Mouse (Mus musculus) frontal cortex, postnatal 10 days (tissue): ENCODE data around the gene Nufip2.
A peak's percentile ranks its signal among the peaks of the same experiment; 100 is the strongest.
"Not testable (repeated sequence)": the region's sequence is repeated elsewhere in the genome, so short reads cannot be mapped to it uniquely, and the experiment has no call there.

ENCODE experiments used
- DNase-seq, 2 experiments: peaks; one replicate each; pipeline ENCODE4 v3.0.0; 2022; ENCODE audit warnings: low spot score in 2 of 2, mixed read lengths in 1 of 2

Nufip2 gene

DNA sequence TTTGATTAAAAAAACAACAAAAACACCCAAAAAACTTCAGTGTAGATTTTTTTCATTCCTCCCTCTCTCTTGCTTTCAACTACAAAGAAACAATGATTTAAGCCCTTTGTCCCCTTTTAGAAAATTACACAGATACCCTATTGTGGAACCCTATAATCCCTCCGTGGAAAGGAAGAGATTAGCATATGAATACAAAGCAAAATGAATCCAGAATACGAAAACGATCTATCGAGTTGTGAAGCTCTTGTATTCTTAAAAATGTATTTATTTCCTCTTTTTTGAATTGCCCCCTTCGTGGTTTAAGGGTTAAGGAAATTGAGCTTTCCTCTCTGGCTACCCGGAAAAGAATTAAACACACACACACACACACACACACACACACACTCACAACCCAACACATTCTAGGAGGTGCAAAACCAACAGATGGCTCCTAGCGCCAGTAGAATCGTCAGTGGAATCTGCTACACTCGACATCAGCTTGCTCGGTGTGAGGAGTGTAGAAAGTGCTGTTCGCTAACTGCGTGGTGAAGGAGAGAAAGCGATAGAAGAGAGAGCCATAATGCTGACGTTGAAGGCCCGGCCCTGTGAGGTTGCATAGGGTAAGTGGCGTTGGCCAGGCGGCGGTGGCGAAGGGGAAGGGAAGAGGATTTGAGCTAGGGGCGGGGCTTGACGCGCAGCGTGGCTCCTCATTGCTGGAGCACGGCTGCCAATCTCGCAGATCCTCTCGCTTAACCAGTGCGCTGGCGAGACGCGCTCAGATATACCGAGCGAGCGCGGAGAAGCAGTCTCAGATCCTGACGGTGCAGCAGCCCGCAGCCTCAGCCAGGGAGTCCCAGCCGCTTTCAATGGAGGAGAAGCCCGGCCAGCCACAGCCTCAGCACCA, at the start of gene Nufip2:
TSS of gene Nufip2 (plus strand) at position 773 of the 883 bp plus-strand sequence.
- peak; percentile 98 to 99 for DNase-seq

DNA sequence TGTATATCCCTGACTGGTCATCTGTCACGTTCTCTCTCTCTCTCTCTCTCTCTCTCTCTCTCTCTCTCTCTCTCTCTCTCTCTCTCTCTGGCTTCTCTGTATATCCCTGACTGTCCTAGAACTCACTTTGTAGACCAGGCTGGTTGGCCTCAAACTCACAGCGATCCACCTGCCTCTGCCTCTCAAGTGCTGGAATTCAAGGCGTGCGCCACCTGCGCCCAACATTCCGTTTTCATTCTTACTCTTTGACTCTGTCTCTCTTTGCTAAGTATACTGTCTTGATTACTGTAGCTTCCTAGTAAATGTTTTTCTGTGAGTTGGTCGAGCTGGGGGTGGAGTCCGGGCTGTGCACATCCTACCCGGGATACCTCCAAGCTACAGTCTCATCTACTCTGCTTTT, 44.6 kb upstream of the Nufip2 start:
- no peak for DNase-seq

DNA sequence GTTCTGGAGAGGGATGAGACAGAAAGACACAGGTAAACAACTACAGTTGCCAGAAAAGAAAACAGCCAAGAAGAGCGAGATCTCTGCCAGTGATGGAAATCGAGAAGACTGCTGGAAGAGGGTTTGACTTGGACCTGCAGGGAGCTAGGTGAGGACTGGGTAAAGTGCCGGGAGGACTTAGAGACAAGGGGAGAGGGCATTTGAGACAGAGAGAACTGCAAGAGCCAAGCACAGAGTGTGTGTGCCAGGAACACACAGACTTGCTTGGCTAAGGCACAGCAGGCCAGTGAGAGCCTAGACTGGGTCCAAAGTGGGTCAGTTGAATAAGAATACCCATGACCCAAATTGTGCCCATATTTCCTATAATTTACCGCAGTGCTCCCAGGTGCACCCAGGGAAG, 40.5 kb upstream of the Nufip2 start:
- no peak for DNase-seq

DNA sequence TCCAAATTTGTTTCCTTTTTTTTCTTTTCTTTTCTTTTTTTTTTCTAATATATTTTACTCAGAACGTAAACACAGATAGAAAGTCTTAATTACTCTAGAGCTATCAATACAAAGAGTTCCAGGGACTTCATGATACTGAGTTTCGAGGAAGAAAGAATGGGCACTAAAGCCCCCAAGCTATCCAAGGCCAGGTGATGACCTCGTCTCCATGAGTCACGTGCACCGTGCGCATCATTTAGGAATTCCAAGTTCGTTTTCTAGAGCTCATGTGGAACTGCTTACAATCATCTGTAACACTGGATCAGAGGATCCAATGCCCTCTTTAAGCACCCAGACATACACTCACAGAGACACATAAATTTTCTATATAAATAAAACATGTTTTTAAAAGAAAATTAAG, 37.1 kb upstream of the Nufip2 start:
- no peak for DNase-seq

DNA sequence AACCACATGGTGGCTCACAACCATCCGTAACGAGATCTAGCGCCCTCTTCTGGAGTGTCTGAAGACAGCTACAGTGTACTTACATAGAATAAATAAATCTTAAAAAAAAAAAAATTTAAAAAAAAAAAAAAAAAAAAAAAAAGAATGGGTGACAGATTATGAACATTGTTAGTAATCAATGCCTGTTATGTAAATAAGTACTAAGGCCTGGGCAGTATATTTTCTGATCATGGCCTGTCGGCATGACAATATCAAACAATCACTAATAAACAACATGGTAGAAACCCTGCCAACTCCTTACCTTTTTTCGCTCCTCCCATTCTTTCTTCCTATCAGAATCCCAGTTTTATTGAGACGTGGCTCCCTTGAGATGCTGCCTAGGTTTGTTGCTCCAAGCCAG, 33.5 kb upstream of the Nufip2 start:
- no peak for DNase-seq

DNA sequence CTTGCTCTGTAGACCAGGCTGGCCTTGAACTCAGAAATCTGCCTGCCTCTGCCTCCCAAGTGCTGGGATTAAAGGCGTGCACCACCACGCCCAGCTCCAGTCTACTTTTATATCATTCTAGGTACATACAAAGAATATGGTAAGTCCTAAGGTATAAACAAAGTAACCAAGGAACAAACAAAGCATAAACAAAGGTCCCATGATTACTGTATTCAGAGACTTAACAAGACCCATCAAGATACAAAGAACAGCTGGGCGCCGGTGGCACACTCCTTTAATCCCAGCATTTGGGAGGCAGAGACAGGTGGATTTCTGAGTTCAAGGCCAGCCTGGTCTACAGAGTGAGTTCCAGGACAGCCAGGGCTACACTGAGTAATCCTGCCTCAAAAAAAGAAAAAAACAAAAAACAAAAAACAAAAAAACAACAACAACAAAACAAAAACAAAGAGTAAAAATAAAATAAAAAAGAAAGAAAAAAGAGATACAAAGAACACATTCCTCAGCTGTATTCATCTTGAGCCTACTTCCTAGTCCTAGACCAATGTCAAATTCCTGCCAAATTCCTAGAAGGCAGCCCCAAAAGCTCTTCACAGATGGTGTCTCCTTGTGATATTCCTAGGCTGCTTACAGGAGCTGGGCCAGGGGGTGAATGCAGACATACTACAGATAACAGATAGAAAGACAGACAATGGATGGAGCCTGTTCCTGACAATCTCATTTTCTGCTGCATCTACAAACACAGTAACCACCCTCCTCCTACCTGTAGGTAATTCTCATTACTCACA, 32.4 kb upstream of the Nufip2 start:
- DNase-seq, result not testable (repeated sequence)

DNA sequence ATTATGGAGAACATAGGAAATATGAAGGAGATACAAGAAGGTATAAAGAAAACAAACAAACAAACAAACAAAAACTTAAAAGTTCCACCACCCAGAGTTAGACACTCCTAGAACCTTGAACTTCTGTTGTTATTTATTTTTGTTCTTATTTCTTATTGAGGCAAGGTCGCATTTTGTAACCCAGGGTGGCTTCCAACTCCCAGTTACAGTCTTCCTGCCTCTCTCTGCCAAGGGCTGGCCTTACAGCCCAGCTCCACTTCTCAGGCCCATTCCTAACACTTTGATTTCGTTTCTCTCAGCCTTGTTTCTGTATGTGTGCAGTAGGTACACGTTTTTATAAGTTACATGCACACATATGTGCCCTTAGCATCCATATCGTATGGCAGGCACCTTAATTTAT, 26.0 kb upstream of the Nufip2 start:
- DNase-seq, result no peak

DNA sequence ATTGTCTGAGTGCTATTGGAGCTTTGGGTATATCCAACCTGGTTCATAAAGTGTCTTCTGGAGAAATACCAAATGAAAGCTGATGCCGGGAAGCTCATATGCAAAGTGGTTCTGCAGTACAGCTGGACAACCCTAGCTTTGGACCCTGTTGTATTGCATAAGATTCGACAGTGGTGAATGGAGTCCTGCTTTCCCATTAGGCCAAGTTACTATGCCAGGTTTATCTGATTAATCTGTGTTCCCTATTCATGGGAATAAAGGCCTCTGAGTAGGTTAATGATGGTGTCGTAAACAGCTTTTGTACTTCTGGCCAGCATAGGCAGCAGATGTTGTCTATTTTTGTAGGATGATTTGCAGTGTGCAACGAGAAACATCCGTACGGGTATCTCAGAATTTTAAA, 22.3 kb upstream of the Nufip2 start:
- DNase-seq, result no peak

DNA sequence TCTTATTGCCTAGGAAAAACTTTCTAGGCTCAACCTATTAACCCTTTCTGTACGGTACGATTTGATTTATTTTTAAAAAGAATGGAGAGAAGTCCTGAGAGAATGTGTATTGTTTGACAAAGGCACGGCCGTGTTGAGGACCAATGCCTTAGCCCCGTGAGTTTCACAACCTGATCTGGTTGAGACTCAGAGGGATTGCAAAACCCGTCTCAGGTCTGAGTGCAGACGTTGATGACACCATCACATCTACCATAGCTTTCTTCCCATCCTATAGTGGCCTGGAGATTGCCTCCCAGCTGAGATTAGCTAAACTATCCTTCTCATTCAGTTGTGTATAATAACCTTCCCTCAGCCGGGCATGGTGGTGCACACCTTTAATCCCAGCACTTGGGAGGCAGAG, 21.9 kb upstream of the Nufip2 start:
- no peak for DNase-seq

DNA sequence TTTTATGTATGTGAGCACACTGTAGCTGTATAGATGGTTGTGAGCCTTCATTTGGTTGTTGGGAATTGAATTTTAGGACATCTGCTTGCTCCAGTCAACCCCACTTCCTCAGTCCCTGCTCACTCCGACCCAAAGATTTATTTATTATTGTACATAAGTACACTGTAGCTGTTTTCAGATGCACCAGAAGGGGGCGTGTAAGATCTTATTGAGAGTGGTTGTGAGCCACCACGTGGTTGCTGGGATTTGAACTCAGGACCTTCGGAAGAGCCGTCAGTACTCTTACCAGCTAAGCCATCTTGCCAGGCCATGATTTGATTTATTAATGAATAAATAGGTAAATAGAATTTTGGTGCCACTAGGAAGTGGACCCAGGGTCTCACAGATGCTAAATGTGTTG, 20.6 kb upstream of the Nufip2 start:
- not testable (repeated sequence) for DNase-seq

DNA sequence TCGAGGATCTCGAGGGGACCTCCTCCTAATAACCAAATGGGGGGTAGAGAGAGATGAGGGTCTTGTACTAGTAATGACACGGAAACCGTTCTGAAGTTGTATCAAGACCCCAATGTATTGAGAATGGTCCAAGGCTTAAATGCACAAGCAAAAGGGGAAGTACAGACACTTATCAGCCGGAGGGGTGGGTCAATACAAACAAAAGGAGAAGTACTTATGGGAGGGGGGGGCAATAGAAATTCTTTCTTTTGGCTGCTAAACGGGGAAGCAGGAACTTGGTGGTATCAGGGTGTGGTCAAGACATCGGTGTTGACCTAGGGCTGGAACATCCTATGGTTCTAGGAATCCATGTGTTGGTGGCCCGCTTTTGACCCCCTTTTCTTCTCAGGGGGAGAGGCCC, 19.2 kb upstream of the Nufip2 start:
- DNase-seq, result not testable (repeated sequence)

DNA sequence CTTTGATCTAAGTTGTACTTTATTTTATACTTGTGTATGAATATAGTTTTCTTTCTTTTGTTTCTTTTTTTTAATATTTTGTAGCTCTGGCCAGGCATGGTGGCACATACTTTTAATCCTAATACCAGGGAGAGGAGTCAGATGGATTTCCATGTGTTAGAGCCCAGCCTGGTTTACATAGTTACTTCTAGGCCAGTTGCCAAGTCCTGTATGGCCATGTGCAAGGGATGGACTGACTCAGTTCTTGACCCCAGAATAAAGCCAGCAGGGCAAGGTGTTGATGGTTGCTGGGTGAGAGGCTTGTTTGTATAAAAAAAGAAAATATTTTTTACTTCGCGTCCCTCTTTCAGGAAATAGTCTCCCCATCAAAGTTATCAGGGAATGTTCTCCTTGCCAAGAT, 13.2 kb upstream of the Nufip2 start:
- DNase-seq, result no peak

DNA sequence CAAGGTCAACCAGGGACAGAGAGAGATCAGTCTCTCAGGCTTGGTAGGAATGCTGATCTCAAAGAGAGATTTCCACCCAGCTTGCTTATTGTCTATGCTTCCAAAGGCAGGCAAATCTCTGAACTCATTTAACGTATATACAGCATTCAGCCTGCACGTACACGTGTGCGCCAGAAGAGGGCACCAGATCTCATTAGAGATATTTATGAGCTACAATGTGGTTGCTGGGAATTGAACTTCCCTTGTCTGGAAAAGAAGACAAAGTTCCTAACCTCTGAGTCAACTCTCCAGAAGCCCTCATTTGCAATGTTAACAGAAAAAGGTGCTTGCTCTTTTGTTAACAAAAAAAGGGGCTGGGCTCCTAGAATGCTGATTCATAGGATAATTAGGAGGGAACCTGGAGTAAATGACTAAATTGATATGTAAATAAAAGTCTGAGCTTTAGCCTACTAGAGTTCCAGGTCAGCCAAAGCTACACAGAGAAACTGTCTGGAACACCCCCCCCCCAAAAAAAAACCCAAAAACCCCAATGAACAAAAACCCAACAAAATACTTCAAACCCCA, 12.4 kb upstream of the Nufip2 start:
- DNase-seq, result no peak

DNA sequence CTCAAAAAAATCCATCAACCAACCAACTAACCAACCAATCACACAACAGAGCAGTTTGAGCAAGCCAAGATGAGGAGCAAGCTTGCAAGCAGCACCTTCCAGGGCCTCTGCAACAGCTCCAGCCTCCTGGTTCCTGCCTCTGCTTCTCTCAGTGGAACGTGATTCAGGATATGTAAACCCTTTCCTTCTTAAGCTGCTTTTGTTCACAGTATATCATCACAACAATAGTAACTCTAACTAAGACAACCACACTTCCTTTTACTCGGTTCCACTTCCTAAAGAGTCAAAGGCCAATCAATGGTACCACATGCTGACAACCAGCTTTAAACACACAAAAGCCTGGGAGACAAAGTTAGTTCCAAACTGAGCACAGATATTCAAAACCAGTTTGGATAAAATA, 5.9 kb upstream of the Nufip2 start:
- no peak for DNase-seq

DNA sequence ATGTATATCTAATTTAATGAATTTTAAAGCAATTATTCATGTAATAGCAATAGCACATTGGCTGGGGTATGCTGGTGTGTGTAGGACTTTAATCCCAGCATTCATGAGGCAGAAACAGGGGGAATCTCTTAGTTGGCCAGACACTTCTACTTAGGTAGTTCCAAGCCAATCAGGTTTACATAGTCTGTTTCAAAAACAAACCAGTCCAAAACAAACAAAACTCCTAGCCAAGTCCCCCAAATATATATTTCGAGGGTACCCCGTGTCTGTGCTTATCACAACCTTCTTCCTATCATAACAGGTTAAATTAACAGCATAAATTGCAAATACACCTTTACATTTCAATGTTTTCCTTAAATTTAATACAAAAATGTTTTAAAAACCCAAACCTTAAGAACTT, 1.1 kb upstream of the Nufip2 start:
- DNase-seq, result no peak

DNA sequence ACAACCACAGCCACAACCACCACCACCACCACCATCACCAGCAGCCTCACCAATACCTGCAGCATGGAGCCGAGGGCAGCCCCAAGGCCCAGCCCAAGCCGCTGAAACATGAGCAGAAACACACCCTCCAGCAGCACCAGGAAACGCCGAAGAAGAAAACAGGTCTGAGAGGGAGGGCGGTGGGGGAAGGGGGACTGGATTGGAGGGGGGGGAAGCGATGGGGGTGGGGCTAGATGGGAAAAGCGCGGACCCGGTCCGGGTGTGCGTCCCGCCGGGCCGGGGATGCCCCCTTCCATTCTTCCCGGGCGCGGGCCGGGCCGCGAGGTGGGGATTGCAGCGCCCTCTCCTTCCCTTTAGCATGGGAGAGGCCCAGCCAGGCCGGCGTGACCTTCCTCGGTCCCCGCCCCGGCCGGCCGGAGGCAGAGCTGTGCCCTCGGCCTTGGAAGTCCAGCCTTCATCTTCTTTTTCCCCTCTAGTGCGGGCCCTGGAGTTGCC, 438 bp downstream of the Nufip2 start:
- peak; percentile 14 to 48 for DNase-seq

DNA sequence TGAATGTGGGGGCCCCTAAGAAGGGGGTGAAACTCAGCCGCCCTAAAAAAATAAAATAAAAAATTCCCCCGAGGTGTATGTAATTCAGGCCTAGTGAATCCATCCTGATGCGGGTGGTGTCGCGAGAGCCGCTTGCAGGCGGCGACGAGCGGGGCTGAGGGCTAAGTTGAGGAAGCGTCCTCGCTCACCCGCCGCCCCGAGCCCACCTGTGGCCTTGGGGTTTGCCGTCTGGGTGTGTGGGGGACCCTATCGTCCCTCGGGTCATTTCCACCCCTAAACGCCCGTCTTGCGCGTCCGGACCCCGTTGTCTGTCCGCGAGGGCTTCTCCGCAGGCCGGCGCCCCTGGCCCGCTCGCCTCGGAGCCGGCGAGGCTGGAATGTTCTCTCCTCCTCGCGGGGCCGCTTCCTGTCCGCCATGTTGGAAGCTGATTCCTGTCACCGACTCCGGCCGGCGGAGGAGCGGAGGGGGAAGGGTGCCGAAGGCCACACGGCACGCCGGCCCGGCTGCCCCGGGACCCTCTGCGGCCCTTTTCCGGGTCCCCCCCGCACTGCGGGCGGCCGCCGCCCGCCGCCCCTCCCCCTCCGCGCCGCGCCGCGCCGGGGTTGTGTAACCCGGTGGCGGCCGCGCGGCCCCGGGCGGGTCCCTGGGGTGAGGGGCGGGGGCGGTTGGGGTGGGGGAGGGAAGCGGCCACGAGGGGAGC, 1.0 kb downstream of the Nufip2 start:
- peak; percentile 37 to 60 for DNase-seq

DNA sequence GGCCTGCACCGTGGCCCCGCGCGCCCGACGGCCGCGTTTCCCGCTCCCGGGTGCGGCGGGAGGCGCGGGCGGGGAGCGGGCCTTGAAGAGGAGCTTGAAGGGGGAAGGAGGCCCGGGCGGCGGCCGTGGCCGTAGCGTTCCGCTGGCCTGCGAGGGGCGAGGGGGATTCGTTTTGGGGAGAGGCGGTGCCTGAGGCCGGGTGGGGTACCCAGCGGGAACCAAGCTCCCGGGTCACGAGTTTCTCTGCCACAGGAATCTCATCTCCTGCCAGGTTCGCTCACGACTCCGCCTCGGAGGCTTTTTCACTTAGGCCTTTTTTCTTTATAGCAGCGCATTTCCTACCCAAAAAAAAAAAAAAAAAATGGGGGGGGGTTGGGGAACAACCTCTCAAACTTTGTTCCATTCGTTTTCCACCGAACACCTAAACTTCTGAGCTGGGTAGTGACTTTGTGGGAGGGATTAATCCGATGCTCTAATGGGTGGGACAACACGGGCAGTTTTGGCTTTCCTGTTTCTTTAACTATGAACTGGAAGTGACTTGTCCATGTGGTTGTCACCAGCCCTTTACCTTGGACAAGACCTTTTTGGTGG, 1.7 kb downstream of the Nufip2 start:
- peak; percentile 41 to 45 for DNase-seq

DNA sequence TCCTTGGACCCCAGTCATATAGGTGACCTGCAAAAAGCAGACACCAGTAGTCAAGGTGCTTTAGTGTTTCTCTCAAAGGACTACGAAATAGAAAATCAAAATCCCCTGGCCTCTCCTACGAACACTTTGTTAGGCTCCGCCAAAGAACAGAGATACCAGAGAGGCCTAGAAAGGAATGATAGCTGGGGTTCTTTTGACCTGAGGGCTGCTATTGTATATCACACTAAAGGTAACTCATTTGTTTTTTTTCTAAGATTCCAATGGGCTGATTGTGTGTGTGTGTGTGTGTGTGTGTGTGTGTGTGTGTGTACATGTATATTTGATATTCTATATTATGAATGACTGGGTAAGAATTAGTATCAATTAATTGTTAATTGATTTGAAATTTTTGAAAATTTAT, 7.1 kb downstream of the Nufip2 start:
- no peak for DNase-seq

DNA sequence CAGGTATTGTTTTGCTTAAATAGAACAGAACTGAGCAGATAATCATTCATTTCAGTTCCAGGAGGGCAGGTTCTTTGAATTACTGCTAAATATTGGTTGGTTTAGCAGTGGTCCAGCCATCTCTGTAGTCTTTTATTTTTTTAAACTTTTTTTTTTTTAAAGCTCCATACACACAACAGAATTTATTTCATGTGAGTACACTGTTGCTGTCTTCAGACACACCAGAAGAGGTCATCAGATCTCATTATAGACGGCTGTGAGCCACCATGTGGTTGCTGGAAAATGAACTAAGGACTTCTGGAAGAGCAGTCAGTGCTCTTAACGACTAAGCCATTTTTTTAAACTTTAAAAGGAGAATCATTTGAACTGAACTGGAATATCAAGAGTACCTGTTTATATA, 11.3 kb downstream of the Nufip2 start:
- no peak for DNase-seq

DNA sequence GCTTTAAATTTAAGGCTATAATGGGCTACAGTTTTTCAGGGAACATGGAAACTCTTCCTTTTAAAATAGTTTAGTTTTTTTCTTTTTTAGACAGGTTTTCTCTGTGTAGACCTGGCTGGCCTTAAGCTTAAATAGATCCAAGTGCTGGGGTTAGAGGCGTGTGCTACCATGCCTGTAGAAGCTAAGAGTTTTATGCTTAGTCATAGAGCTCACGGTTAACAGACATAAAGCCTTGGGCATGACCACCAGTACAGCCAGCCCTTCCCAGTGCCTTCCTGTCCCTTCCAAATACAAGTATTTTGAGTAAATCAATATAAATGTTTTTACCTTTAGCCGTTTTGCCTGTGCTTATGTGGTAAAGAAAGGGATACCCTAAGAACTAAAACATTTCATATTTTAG, 20.0 kb downstream of the Nufip2 start:
- DNase-seq, result no peak

DNA sequence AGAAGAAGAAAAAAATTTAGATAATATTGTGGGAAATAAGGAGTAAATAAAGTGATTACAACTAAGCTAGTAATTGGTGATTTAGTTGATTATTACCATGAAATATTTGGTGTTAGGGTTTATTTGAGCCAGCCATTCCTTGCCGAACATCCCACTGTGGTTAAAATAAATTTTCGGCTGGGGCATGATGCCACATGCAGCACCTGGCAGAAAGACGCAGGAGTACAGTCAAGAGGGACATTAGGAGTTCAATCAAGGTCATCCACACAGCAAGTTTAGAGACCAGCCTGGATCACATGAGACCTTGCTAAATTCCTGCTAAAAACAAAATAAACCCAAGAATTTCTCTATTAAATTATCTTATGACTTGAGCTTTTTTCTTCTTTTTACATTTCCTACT, 23.1 kb downstream of the Nufip2 start:
- DNase-seq, result no peak
